Mouse (Mus musculus) common myeloid progenitor, adult 5-6 weeks (primary cell): ENCODE measurements at regions not wholly inside any gene's neighbourhood (a gene's known extent, or its start where the extent isn't known, plus 50 kb on each side); places are given as distances from the start of the nearest gene placed in this dataset.

Experiments used
- ATAC-seq: replicated peaks from 2 replicates; pipeline ENCODE4 v1.8.0; 2016; ENCODE audit warnings: low read depth, mild to moderate bottlenecking, moderate TSS enrichment, inconsistent platforms; ENCODE audit not compliant: poor library complexity, severe bottlenecking

- ATAC-seq: no peak
Measured at GRCm38 (mm10) chr14:99601900-99602299, 303.4 kb downstream of the Klf5 start.

GRCm38 (mm10) chr14:99603257-99603656, 304.8 kb downstream of the Klf5 start:
- ATAC-seq: no peak

GRCm38 (mm10) chr14:99605351-99606100, 307.0 kb downstream of the Klf5 start:
- no peak for ATAC-seq

- ATAC-seq: no peak
Measured at GRCm38 (mm10) chr14:99609003-99609402, 310.5 kb downstream of the Klf5 start.

- no peak for ATAC-seq
Measured at GRCm38 (mm10) chr14:99611435-99611834, 312.9 kb downstream of the Klf5 start.

GRCm38 (mm10) chr14:99612114-99612513, 313.6 kb downstream of the Klf5 start:
- no peak for ATAC-seq

GRCm38 (mm10) chr14:99614748-99615147, 316.3 kb downstream of the Klf5 start:
- no peak for ATAC-seq

- 0 out of 2 replicates have a peak, but pooled peaks have one; percentile 39 for ATAC-seq
Measured at GRCm38 (mm10) chr14:99616655-99617335, 318.3 kb downstream of the Klf5 start.

- no peak for ATAC-seq
Measured at GRCm38 (mm10) chr14:99617374-99617773, 318.9 kb downstream of the Klf5 start.

- 0 out of 2 replicates have a peak, but pooled peaks have one; percentile 32 for ATAC-seq
Measured at GRCm38 (mm10) chr14:99621538-99621937, 323.0 kb downstream of the Klf5 start.

- no peak for ATAC-seq
Measured at GRCm38 (mm10) chr14:99624380-99625327, 326.2 kb downstream of the Klf5 start.

- no peak for ATAC-seq
Measured at GRCm38 (mm10) chr14:99627615-99628014, 329.1 kb downstream of the Klf5 start.

- ATAC-seq: no peak
Measured at GRCm38 (mm10) chr14:99631092-99631491, 332.6 kb downstream of the Klf5 start.

GRCm38 (mm10) chr14:99632444-99632843, 334.0 kb downstream of the Klf5 start:
- no peak for ATAC-seq

GRCm38 (mm10) chr14:99635556-99636150, 337.2 kb downstream of the Klf5 start:
- no peak for ATAC-seq

GRCm38 (mm10) chr14:99641475-99642453, 343.3 kb downstream of the Klf5 start:
- no peak for ATAC-seq

GRCm38 (mm10) chr14:99646323-99646722, 347.8 kb downstream of the Klf5 start:
- ATAC-seq: no peak

- no peak for ATAC-seq
Measured at GRCm38 (mm10) chr14:99674399-99674798, 375.9 kb downstream of the Klf5 start.
